Mouse (Mus musculus) common myeloid progenitor, adult 5-6 weeks (primary cell): Measurements from ENCODE around the gene Mroh8. TPM values are rescaled to one million over a fixed set of nuclear protein-coding genes. Genes with fewer than 3 reads are reported as not detected.
"Not testable (repeated sequence)": the region's sequence is repeated elsewhere in the genome, so short reads cannot be mapped to it uniquely, and the experiment has no call there.

ENCODE experiments used
- ATAC-seq: replicated peaks from 2 replicates; pipeline ENCODE4 v1.8.0; 2016; ENCODE audit warnings: low read depth, mild to moderate bottlenecking, moderate TSS enrichment, inconsistent platforms; ENCODE audit not compliant: poor library complexity, severe bottlenecking
- total RNA-seq: library from RNA; stranded (forward); fragments of 200-1000, 187-1606 nt; gene quantifications from 2 replicates; pipeline ENCODE4 v1.2.3, GENCODE M21; 2017

Mroh8 gene
- total RNA-seq, 1 experiment from 2014 or later: 0.05 TPM

DNA sequence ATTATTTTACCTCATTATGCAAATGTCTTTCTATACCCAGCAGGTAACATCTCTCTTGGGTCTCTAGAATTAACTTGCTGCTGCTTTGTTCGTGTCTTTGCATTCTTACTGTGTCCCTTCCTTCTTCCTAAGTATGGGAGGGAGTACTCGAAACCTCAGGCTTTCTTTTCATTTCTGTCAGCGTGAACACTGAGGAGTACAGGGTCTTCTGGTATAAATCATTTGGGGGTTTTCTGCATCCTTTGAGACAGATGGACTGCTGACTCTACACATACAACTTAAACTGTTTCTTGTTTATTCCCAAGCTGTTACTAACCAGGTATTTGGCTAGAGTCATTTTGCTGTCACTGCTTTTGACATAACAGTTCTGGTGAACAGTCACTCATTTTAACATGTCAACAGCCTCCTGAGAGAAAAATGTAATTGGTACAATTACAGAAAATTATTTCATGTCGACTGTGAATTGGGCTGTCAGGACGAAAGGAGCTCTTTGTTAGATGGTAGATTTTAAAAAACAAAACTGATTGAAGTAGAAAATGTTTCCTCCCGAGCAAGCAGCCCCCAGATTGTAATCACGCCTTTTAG lies 16.8 kb upstream of the Mroh8 start:
- ATAC-seq: no peak

DNA sequence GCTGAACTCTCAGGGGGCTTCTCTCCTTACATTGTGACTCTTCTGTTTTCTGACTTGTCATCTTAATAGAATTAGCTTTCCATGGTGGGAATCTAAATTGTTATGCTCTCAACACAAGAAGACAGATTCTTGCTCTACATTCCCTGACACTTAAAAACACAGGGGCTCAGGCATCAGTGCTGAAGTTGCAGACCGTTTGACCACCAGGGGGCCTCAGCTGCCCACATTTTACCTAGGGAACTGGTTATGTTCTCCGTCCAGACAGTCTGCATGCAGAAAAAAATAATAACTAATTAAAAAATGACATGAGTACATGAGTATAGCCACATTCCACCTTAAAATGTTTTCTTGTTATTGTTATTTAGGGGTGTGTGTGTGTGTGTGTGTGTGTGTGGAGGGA lies 12.7 kb upstream of the Mroh8 start:
- peak; percentile 77 for ATAC-seq

DNA sequence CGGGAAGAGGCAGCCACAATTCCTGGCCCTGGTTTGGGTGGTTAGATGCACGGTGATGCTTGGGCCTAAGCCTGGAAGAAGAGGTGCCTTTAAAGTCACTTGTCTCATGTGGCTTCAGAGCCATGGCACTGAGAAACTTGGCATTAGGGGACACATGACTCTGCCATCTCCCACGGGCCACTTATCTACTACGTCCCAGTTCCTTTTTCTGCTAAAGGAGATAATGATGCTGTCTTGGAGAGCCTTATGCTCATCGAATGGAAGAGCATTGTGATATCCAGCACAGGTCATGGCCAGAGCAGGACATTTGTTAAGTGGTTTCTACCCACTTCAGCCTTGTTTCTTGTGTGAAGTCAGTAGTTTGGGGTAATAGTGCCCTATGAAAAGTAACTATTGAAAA lies 9.6 kb upstream of the Mroh8 start:
- no peak for ATAC-seq

DNA sequence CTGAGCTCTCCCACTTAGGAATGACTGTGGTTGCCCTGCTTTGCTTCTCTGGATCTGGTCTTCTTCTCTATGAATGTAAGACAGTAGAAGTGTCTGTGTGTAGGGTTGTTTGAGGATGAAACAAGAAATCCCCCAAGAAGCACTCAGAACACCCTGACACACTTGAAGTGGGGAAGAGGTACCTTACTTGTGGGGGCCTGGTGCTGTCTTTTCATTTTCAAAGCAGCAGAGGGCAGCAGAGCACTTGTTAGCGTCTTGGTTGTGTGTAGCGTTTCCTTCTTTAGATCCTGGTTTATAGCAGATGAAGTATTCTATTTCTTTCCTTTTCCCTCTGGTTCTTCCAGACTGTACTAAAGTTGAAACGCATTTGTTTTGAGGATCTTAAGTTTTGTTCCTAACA lies 8.2 kb upstream of the Mroh8 start:
- ATAC-seq: peak; percentile 80

DNA sequence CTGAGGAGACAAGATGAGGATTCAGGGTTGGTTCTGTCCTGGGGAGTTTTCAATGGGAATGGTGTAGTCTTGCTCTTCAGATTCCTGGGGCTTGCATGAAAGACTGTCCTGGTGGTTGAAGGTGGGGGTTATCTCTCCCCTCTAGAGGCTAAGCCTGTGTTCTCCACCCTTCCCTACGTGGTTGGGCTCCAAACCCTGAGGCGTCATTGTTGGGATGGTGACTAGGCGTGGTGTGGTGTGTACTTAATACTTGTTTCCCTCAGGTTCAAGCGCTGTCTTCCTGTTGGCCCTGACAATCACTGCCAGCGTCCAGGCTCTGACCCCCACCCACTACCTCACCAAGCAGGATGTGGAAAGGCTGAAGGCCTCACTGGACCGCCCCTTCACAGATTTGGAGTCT lies 4.0 kb upstream of the Mroh8 start:
- ATAC-seq: no peak

DNA sequence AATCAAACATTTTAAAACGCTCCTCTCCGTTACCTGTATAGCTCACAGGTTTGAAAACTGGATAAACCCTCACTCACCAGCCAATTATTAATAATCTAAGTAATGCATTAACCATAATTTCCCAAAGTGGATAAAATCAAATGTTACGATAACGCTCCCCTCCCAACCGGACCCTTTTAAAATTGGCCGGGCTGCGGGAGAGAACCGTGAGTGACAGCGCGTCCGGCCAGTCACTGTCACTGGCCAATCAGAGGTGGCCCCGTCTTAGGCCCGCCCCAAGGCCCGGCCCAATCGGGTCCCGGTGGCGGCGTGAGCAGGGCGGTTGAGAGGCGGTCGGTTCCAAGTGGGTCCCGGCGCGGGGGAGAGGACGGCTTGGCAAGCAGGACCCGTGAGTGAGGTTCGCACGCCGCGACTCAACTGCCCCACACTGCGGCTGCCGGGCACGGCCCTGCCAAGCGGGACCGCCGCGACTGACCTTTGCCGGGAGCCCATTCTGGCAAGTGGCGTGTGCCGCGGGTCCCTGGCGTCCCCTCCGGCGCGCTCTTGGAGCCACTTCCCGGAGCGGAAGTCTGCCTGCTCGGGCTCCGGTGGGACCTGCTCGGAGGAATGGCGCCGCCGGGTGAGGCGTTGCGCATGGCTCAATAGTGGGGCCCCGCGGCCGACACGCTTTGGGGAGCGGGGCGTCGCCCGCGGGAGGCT lies 483 bp downstream of the Mroh8 start, which contains the start of gene Rpn2:
TSS of gene Rpn2 (plus strand) at position 301 of the 699 bp plus-strand sequence.
- peak; percentile 98 for ATAC-seq

DNA sequence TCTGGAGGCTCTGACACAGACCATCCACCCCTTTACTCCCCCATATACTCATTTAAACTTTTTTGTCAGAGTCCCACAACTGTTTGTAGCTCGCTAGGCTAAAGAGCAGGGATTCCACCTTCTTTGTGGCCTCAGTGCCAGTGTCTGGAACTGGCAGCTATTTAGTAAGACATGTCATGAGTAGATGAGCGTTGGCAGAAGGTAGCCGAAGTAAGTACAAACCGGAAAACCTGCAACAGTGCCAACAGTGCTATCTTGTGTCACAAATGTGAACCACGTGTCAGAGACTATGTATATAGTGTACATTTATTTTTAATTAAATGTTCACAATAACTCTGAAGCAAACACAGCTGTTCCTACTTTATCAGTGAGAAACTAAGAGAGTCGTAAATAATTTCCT lies 15.5 kb downstream of the Mroh8 start:
- ATAC-seq: no peak

DNA sequence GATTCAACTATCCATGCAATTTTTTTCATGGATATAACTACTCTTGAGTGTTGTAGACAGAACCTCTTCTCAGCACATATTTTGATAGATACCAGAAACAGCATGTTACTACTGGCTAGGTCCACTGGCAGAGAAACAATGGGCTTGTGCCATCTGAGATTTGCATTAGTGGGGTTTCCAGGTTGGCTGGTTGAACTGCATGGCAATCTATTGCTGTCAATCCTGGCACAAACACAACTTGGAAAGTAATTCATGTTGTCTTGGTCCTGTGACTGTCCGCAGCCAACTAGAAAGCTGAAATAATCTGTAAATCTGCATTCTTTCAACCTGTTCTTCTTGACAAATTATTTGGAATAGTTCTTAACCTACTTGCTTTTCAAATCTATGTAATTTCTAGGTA lies 16.2 kb downstream of the Mroh8 start:
- no peak for ATAC-seq

DNA sequence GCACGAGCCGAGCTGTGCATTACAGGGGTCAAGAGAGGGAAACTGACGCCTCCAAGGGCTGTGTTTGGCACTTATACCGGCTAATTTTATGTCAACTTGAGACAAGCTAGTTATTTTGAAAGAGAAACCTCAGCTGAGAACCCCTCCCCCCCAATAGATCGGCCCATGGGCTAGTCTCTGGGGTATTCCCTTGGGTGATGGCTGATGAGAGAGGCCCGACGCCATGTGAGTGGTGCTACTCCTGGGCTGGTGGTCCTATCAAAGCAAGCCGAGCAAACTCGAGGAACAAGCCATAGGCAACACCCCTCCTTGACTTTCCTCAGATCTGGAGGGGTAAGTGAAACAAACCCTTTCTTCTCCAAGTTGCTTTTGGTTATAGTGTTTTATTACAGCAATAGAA lies 16.8 kb downstream of the Mroh8 start:
- ATAC-seq: no peak

DNA sequence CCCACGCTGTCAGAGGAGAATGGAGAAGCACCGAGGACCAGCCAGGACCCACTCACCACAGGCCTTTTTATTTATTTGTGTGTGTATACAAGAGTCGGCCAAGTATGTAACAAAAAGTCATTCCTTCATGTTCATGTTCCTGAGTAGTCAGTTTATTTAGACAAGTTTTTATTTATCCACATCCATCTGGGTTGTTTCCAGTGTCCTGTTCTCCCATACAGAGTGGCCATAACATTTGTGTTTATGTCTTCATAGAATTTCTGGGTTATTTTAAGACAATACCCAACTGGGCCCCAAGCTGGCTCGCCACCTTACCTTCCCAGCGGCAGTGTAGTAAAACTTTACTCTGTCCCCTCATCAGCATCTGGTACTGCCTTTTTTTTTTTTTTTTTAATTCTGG lies 17.4 kb downstream of the Mroh8 start:
- no peak for ATAC-seq

DNA sequence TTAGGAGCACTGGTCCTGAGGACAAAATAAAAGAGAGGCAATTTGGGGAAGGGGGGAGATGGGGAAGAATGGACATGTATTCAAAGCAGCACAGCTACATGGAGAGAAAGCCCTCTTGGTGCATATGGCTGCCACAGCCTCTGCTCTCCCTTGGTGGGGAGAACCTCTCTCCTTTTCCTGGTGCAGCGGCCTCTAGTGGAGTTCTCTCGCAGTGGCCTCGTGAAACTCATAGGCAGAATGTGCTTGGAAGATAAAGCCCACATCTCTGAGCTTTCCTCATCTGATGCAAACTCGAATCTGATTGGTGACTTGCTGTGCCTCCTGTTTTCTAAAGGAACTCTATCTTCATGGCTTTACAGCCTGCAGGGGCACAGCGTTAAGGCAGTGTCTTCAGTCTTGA lies 19.6 kb downstream of the Mroh8 start:
- ATAC-seq: peak; percentile 99

DNA sequence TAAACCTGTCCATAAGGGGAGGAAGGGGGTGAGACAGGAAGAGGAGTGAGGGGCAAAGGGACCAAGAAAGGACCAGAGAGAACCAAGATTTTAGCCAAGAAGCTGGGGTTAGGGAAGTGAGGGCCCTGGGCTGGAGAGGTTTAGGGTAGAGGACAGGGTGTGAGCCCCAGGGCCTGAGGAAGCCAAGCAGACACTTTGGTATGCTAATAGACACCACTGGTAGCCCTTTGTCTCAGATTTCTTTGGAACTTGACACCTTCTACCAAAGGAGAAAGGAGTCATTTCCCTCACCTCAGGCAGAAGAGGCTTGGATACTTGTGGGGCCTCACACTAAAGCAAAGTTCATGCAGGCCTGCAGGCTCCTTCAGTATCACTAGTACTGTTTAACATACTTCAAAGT lies 31.2 kb downstream of the Mroh8 start:
- no peak for ATAC-seq

DNA sequence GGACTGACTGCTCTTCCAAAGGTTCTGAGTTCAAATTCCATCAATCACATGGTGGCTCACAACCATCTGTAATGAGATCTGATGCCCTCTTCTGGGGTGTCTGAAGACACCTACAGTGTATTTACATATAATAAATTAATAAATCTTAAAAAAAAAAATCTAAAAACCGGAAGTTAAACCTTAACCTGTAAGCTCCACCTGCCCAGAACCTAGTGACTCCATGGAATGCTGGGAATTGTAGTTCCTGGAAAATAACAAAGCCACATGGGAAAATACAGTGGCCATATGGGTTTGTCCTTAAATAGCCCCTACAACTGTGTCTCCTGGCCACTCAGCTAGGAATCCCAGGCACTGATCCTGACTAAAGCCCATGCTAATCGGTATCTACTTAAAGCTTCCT lies 33.7 kb downstream of the Mroh8 start:
- no peak for ATAC-seq

DNA sequence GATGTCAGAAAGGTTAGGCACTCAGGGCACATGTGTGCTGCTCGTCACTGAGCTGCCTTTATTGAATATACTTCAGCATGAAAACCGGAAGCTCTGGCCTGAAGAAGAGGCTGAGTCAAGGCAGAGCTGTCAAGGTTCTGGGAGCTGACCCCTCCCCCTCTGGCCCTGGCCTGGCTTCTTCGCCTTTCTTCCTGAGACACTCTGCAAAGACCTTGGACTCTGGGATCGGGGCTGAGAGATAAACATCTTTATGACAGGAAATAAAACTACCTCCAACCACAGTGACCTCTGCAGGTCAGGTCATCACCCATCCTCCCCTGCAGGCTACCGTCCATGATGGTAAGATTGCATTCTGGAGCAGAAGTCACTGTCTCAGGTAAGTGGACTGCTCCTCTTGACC lies 34.3 kb downstream of the Mroh8 start:
- no peak for ATAC-seq

DNA sequence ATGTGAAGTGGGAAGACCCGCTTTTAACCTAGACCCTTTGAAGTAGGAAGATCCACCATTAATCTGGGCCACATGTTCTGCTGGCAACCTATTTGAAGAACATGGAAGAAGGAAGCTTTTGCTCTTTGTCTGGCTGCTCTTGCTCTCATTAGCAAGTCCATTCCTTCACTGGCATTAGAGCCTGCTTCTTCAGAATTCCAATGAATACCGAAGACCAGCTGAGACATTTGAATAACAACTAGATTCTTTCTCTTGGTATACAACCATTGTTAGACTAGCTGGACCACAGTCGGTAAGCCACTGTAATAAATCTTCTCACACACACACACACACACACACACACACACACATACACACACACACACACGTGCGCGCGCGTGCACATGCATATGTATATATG lies 43.4 kb downstream of the Mroh8 start:
- ATAC-seq: no peak

DNA sequence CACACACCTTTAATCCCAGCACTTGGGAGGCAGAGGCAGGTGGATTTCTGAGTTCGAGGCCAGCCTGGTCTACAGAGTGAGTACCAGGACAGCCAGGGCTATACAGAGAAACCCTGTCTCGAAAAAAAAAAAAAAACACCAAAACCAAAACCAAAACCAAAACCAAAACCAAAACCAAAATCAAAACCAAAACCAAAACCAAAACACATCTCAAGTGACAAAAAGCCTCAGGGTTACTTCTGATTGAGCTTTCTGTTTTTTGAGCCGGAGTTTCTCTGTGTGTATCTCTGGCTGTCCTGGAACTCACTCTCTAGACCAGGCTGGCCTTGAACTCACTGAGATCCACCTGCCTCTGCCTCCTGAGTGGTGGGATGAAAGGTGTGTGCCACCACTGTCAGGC lies 57.4 kb downstream of the Mroh8 start:
- ATAC-seq: not testable (repeated sequence)

DNA sequence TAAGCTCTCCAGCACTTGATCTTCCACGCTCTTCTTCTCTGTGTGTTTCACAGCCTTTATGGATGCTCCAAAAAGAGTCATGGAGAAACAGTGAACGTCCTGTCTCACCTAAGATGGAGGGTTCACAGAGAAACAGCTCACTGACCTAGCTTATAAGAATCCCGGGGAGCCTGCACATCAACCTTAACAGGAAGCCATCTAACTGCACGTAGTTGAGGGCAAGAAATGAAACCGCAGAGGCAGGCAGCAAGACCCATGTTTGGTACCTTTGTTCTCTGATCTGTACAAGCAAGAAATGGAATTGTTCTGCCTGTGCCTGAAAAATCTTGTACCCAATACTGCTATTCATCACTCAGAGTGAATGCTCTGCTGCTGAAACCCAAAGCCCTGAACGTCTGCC lies 59.2 kb downstream of the Mroh8 start:
- no peak for ATAC-seq

DNA sequence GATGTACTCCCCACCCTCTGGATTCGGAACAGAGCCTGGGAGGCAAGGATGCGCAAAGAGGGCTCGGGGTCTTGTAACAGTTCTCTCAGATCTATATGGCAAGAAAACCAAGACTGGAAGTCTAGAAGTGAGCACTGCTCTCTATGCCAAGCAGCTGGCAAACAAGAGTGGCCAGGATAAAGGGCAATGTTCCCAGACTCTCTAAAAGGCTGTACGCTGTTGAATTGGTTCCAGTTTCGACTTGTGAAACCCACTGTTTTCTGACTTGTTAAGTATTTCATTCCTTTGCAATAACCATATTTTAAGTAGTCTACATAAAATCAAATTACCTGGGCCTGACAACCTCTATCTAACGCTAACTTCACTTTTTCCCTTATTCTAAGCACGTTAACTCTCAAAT lies 67.6 kb downstream of the Mroh8 start:
- no peak for ATAC-seq

DNA sequence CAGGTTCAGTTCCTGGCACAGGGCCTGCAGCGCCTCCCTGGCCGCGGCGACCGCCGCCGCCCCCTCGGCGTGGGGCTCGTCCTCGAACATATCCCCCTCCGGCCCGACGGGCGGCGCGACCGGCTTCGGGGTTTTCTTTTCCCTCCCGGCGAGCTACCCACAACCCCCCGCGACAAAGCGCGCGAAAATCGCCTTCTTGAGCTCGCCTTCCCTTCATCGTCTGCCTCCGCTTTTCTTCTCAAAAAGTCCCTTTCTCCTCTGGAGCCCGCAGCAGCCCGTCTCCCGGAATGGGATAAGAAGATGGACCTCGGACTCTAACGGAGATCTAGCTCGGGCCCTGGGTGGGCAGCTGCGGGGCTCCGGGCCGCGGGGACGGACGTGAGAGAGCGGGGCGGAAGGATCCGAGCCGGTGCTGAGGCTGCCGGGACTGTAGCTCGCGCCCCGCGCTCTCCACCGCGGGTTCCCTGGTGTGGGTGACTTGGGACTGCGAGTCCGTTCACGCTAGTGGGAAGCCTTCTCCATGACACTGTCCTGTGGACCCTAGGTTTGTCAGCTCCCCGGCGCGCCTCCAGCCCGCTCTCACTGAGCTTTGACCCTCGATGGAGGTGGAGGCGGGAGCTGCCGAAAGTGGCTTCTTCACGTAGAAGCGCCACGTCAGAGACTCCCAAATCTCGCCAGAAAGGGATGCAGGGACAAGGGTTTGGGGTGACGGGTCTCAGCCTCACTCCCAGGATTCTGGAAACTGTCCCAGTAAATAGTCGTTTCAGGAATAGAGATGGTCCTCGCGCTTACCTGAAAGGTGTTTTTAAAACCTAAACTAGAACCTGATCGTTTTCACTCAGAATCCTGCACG lies 74.8 kb downstream of the Mroh8 start, which contains the start of gene Rbl1:
TSS of gene Rbl1 (minus strand) at position 169 of the 853 bp plus-strand sequence.
- ATAC-seq: peak; percentile 78

DNA sequence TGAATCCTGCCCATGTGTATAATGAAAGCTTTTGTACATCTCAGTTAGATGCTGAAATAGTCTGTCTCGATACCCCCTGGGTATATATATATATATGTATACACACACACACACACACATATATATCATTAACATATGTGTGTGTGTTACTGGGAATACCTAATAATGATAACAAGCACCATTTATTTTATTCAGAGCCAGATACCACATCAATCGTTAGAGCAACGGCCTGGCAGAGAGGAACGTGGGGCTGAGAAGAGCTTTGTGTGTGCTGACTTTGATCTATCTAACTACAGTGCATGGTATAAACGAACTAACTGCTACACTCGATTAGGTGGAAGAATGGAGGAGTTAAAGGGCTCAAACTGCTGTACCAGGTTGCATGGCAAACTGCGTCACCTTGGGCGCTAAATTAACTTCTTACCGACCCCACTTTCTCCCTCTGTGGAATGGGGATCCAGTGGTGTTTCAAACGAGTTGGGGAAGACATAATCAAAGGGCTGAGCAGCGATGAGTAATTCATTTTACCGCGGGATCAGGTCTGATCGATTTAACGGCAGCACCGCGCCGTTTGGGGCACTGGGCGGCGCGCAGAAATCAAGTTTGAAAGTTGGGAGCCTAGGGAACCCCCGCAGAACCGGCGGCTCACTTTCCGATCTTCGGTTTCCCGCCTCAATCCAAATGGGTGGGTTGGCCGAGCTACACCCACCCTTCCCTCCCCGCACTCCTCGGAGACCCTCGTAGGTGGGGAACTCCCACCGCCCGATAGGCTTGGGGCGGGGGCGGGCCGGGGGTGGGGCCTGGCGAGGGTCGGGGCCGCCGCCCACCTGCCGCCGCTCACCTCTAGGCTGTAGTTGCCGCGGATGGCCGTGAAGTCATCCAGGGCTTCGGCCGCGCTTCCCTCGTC lies 75.6 kb downstream of the Mroh8 start:
- peak; percentile 20; the same call in 1 of the 2 replicates for ATAC-seq
